Mouse (Mus musculus): Measurements from ENCODE around the gene Etl4. TPM values are rescaled to one million over a fixed set of nuclear protein-coding genes. Genes with fewer than 3 reads are reported as not detected.
"Not testable (repeated sequence)": the region's sequence is repeated elsewhere in the genome, so short reads cannot be mapped to it uniquely, and the experiment has no call there.

Etl4 gene
- polyA plus RNA-seq, 1 experiment from 2014 or later, result 34.4 TPM

- H3K9ac ChIP-seq (ENCODE audit: low read length), result no peak overlapping the region
- H3K4me1 ChIP-seq (replicated peaks; ENCODE audit: control insufficient read depth, insufficient read depth, low read length), result no peaks in the 10 kb centered on the region
- no peaks in the 10 kb centered on the region for H3K36me3 ChIP-seq (ENCODE audit: control insufficient read depth, insufficient read depth, low read length)
- 81% methylated on average over 2 of the region's 2 CpGs for WGBS
- DNase-seq (ENCODE audit: low spot score), result no peak
- no peak for ATAC-seq (replicated peaks; ENCODE audit: low FRiP score)
- H3K27me3 ChIP-seq (ENCODE audit: control insufficient read depth, insufficient read depth, low read length), result no peaks in the 10 kb centered on the region
- no peaks in the 10 kb centered on the region for H3K9me3 ChIP-seq (ENCODE audit: control insufficient read depth, low read length)
- H3K27ac ChIP-seq (ENCODE audit: low read depth, low read length), result no peak overlapping the region
- H3K4me2 ChIP-seq (ENCODE audit: low read depth, low read length, severe bottlenecking), result no peak overlapping the region
- H3K4me3 ChIP-seq (ENCODE audit: low read depth, low read length), result no peak overlapping the region
These were observed 467.4 kb downstream of the Etl4 start for GRCm38 (mm10) chr2:20377026-20377425.

DNA sequence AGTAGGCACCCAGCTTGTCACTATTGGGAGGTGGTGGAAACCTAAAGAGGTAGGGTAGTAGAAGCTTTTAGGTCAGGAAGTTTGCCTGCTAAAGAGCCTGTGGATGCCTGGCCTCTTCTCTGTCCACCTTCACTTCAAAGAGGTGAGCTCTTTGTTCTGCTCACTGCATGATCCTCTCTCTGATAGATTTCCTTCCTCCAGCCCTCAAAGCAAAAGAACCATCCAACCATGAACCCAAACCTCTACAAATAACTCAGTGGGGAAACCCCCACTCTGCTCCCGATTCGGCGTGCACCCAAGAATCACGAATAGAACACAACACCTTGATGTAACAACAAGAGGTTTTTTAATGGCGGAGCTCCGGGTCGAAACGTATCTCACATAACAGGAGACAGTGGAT, 471.3 kb downstream of the Etl4 start:
- not testable (repeated sequence) for H3K36me3 ChIP-seq (ENCODE audit: control insufficient read depth, insufficient read depth, low read length); H3K27me3 ChIP-seq (ENCODE audit: control insufficient read depth, insufficient read depth, low read length); ATAC-seq (replicated peaks; ENCODE audit: low FRiP score); H3K4me3 ChIP-seq (ENCODE audit: low read depth, low read length); H3K4me1 ChIP-seq (replicated peaks; ENCODE audit: control insufficient read depth, insufficient read depth, low read length); H3K9ac ChIP-seq (ENCODE audit: low read length); DNase-seq (ENCODE audit: low spot score); H3K9me3 ChIP-seq (ENCODE audit: control insufficient read depth, low read length); H3K4me2 ChIP-seq (ENCODE audit: low read depth, low read length, severe bottlenecking); H3K27ac ChIP-seq (ENCODE audit: low read depth, low read length)
- 97% methylated on average over 4 of the region's 8 CpGs for WGBS

- H3K9me3 ChIP-seq (ENCODE audit: control insufficient read depth, low read length), result no peaks in the 10 kb centered on the region
- H3K27ac ChIP-seq (ENCODE audit: low read depth, low read length), result no peak overlapping the region
- no peak for DNase-seq (ENCODE audit: low spot score)
- no peak overlapping the region for H3K9ac ChIP-seq (ENCODE audit: low read length)
- no peak for ATAC-seq (replicated peaks; ENCODE audit: low FRiP score)
- H3K36me3 ChIP-seq (ENCODE audit: control insufficient read depth, insufficient read depth, low read length), result no peaks in the 10 kb centered on the region
- no peak overlapping the region for H3K4me3 ChIP-seq (ENCODE audit: low read depth, low read length)
- no peaks in the 10 kb centered on the region for H3K27me3 ChIP-seq (ENCODE audit: control insufficient read depth, insufficient read depth, low read length)
- no peaks in the 10 kb centered on the region; the same call in 1 of the 2 replicates for H3K4me1 ChIP-seq (replicated peaks; ENCODE audit: control insufficient read depth, insufficient read depth, low read length)
- no peak overlapping the region for H3K4me2 ChIP-seq (ENCODE audit: low read depth, low read length, severe bottlenecking)
These were observed 484.5 kb downstream of the Etl4 start for GRCm38 (mm10) chr2:20394083-20394482.

DNA sequence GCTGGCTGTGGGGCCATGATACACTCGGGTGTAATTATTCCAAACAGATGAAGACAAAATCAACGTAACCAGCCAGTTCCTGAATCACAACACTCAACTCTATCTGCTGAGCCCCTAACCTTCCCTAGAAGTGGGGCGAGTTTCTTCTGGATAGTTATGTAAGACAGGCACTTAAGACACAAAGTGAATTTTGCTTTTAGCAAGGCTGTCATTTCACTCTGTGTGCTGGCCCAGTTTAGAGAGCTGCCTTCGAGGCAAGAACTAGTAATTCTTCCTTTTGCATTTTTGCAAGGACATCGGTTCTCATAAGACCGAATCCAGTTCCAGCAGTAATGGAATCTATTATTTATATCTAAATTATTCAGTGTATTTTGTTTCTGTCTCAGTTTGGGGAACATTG, 487.4 kb downstream of the Etl4 start:
- no peak for ATAC-seq (replicated peaks; ENCODE audit: low FRiP score)
- no peaks in the 10 kb centered on the region for H3K27me3 ChIP-seq (ENCODE audit: control insufficient read depth, insufficient read depth, low read length)
- WGBS, result 93% methylated on average over 6 of the region's 6 CpGs
- no peaks in the 10 kb centered on the region for H3K9me3 ChIP-seq (ENCODE audit: control insufficient read depth, low read length)
- no peak for DNase-seq (ENCODE audit: low spot score)
- no peak overlapping the region for H3K4me2 ChIP-seq (ENCODE audit: low read depth, low read length, severe bottlenecking)
- H3K4me1 ChIP-seq (replicated peaks; ENCODE audit: control insufficient read depth, insufficient read depth, low read length), result no peaks in the 10 kb centered on the region; the same call in 1 of the 2 replicates
- H3K27ac ChIP-seq (ENCODE audit: low read depth, low read length), result no peak overlapping the region
- no peak overlapping the region for H3K4me3 ChIP-seq (ENCODE audit: low read depth, low read length)
- H3K36me3 ChIP-seq (ENCODE audit: control insufficient read depth, insufficient read depth, low read length), result no peaks in the 10 kb centered on the region
- H3K9ac ChIP-seq (ENCODE audit: low read length), result no peak overlapping the region

DNA sequence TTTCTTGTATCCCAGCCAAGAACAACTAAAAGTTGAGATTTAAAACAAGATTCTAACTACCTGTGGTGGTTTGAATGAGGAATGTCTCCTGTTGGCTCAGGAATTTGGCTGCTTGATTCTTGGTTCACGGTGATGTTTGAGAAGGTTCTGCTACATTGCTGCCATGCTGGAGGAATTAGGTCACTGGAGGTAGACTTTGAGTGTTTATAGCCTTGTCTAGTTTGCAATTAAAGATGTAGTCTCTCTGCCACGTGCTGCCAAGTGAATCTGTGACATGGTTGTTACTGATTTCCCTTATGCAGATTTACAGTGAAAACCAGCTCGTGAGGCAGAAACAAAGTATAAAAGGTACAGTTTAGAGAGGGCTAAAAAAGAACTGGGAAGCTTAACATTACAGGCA, 491.0 kb downstream of the Etl4 start:
- ATAC-seq (replicated peaks; ENCODE audit: low FRiP score) (no peak), DNase-seq (ENCODE audit: low spot score) (no peak)
- no peak overlapping the region for H3K9ac ChIP-seq (ENCODE audit: low read length)
- H3K4me2 ChIP-seq (ENCODE audit: low read depth, low read length, severe bottlenecking), result no peak overlapping the region
- no peaks in the 10 kb centered on the region for H3K4me1 ChIP-seq (replicated peaks; ENCODE audit: control insufficient read depth, insufficient read depth, low read length)
- no peaks in the 10 kb centered on the region for H3K9me3 ChIP-seq (ENCODE audit: control insufficient read depth, low read length)
- no peaks in the 10 kb centered on the region for H3K36me3 ChIP-seq (ENCODE audit: control insufficient read depth, insufficient read depth, low read length)
- 87% methylated on average over 3 of the region's 3 CpGs for WGBS
- no peaks in the 10 kb centered on the region for H3K27me3 ChIP-seq (ENCODE audit: control insufficient read depth, insufficient read depth, low read length)
- no peak overlapping the region for H3K27ac ChIP-seq (ENCODE audit: low read depth, low read length)
- no peak overlapping the region for H3K4me3 ChIP-seq (ENCODE audit: low read depth, low read length)

- ATAC-seq (replicated peaks; ENCODE audit: low FRiP score), result no peak
- WGBS, result 61% methylated on average over 1 of the region's 1 CpGs
These were observed 494.8 kb downstream of the Etl4 start for GRCm38 (mm10) chr2:20404395-20404794.

GRCm38 (mm10) chr2:20407101-20407500, 497.5 kb downstream of the Etl4 start:
- no peak overlapping the region for H3K4me2 ChIP-seq (ENCODE audit: low read depth, low read length, severe bottlenecking)
- H3K36me3 ChIP-seq (ENCODE audit: control insufficient read depth, insufficient read depth, low read length), result no peaks in the 10 kb centered on the region
- no peaks in the 10 kb centered on the region for H3K4me1 ChIP-seq (replicated peaks; ENCODE audit: control insufficient read depth, insufficient read depth, low read length)
- WGBS, result 68% methylated on average over 5 of the region's 5 CpGs
- H3K4me3 ChIP-seq (ENCODE audit: low read depth, low read length), result no peak overlapping the region
- H3K9me3 ChIP-seq (ENCODE audit: control insufficient read depth, low read length), result no peaks in the 10 kb centered on the region
- no peak overlapping the region for H3K27ac ChIP-seq (ENCODE audit: low read depth, low read length)
- no peaks in the 10 kb centered on the region for H3K27me3 ChIP-seq (ENCODE audit: control insufficient read depth, insufficient read depth, low read length)
- no peak overlapping the region for H3K9ac ChIP-seq (ENCODE audit: low read length)
- DNase-seq (ENCODE audit: low spot score) (no peak), ATAC-seq (replicated peaks; ENCODE audit: low FRiP score) (no peak)

More at GRCm38 (mm10) chr2:20404395-20404794, 494.8 kb downstream of the Etl4 start:
- Histone ChIP-seq H3K9me3 (ENCODE audit: control insufficient read depth, low read length) (no peaks in the 10 kb centered on the region), H3K36me3 (ENCODE audit: control insufficient read depth, insufficient read depth, low read length) (no peaks in the 10 kb centered on the region), H3K9ac (ENCODE audit: low read length) (no peak overlapping the region), H3K4me1 (replicated peaks; ENCODE audit: control insufficient read depth, insufficient read depth, low read length) (no peaks in the 10 kb centered on the region), H3K4me2 (ENCODE audit: low read depth, low read length, severe bottlenecking) (no peak overlapping the region), H3K27me3 (ENCODE audit: control insufficient read depth, insufficient read depth, low read length) (no peaks in the 10 kb centered on the region), H3K4me3 (ENCODE audit: low read depth, low read length) (no peak overlapping the region), H3K27ac (ENCODE audit: low read depth, low read length) (no peak overlapping the region)
- DNase-seq (ENCODE audit: low spot score), result no peak

GRCm38 (mm10) chr2:20414856-20415255, 505.3 kb downstream of the Etl4 start:
- 79% methylated on average over 4 of the region's 4 CpGs for WGBS
- no peaks in the 10 kb centered on the region for H3K9me3 ChIP-seq (ENCODE audit: control insufficient read depth, low read length)
- H3K4me3 ChIP-seq (ENCODE audit: low read depth, low read length), result no peak overlapping the region
- no peaks in the 10 kb centered on the region for H3K36me3 ChIP-seq (ENCODE audit: control insufficient read depth, insufficient read depth, low read length)
- no peak overlapping the region for H3K9ac ChIP-seq (ENCODE audit: low read length)
- H3K27me3 ChIP-seq (ENCODE audit: control insufficient read depth, insufficient read depth, low read length), result no peaks in the 10 kb centered on the region
- DNase-seq (ENCODE audit: low spot score) (no peak), ATAC-seq (replicated peaks; ENCODE audit: low FRiP score) (no peak)
- H3K4me2 ChIP-seq (ENCODE audit: low read depth, low read length, severe bottlenecking), result no peak overlapping the region
- H3K4me1 ChIP-seq (replicated peaks; ENCODE audit: control insufficient read depth, insufficient read depth, low read length), result peaks cover 3% of the 10 kb centered on the region; the same call in 1 of the 2 replicates
- no peak overlapping the region for H3K27ac ChIP-seq (ENCODE audit: low read depth, low read length)

- Histone ChIP-seq H3K4me2 (ENCODE audit: low read depth, low read length, severe bottlenecking) (no peak overlapping the region), H3K36me3 (ENCODE audit: control insufficient read depth, insufficient read depth, low read length) (no peaks in the 10 kb centered on the region), H3K9me3 (ENCODE audit: control insufficient read depth, low read length) (no peaks in the 10 kb centered on the region), H3K4me3 (ENCODE audit: low read depth, low read length) (no peak overlapping the region), H3K27ac (ENCODE audit: low read depth, low read length) (no peak overlapping the region), H3K4me1 (replicated peaks; ENCODE audit: control insufficient read depth, insufficient read depth, low read length) (peaks cover 3% of the 10 kb centered on the region; the same call in 1 of the 2 replicates), H3K9ac (ENCODE audit: low read length) (no peak overlapping the region), H3K27me3 (ENCODE audit: control insufficient read depth, insufficient read depth, low read length) (no peaks in the 10 kb centered on the region)
- DNase-seq (ENCODE audit: low spot score) (no peak), ATAC-seq (replicated peaks; ENCODE audit: low FRiP score) (no peak)
- WGBS, result 11% methylated on average over 8 of the region's 8 CpGs
These were observed 507.5 kb downstream of the Etl4 start for GRCm38 (mm10) chr2:20416934-20417614.

All from forebrain, embryonic 11.5 days (tissue).